Mouse (Mus musculus): ENCODE results near the gene Prr5. TPM values are rescaled to one million over a fixed set of nuclear protein-coding genes. Genes with fewer than 3 reads are reported as not detected.

The Prr5 gene
- total RNA-seq, 1 experiment from 2014 or later = 6.3 TPM

DNA sequence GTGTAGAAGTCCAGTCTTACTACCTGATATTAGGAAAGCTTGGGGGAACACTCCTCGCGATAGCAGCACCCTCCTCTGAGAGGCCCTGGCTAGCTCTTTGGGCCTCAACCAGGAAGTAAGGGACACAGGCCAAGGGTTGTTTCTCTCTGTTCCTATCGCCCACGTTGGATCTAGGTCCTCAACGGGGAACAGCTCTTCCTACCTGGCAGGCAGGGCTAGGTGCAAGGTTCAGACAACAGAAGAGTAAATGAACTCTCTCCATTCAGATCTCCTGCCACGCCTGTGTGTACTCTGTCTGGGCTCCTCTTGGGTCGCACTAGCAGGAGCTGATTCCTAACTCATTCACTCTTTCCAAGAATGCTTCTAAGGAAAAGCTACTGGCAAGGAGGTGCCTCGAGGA, 5.9 kb downstream of the Prr5 start:
- ATAC-seq (replicated peaks; ENCODE audit: low read depth, poor library complexity, severe bottlenecking) = no peak

- ATAC-seq (replicated peaks; ENCODE audit: low read depth, poor library complexity, severe bottlenecking) = no peak
Measured at GRCm38 (mm10) chr15:84677943-84678342, 8.5 kb downstream of the Prr5 start.

- ATAC-seq (replicated peaks; ENCODE audit: low read depth, poor library complexity, severe bottlenecking) = no peak
Measured at GRCm38 (mm10) chr15:84679090-84679489, 9.7 kb downstream of the Prr5 start.

GRCm38 (mm10) chr15:84679794-84680193, 10.4 kb downstream of the Prr5 start:
- no peak for ATAC-seq (replicated peaks; ENCODE audit: low read depth, poor library complexity, severe bottlenecking)

DNA sequence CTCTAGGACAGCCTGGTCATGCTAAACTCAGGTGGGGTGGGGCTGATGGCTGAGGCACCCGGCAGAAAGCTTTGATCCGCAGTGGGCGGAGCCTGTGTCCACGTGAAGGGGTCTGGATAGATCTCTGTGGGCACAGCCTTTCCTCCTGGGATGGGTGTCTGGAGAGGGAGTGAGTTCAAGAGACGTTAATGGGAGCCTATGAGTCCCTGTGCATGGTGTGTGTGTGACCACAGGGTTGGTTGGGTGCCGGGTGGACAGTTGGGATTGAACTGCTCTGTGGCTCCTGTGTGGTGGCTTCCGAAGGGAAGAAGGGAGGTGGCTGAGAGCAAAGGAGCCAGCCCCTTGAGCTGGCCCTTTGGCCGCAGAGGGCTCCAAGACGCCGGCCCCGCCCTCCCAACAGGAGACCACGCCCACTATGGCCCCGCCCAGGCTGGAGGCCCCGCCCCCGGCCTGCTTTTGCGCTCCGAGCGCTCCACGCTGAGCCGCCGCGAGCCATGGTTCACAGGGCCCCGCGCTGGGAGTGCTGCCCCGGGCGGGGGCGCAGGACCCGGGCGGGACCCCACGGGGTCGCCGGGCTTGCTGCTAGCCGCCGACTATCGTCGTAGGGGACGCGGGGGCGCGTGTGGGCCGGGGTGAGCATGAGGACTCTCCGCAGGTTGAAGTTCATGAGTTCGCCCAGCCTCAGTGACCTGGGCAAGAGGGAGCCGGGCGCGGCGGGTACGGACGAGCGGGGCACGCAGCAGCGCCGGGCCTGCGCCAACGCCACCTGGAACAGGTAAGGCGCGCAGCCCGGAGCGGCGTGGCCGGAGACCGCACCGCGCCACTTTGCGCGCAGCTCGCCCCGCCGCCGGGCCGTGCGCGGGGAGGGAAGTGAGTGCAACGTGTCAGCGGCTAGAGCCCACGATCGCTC, 11.4 kb downstream of the Prr5 start:
- ATAC-seq (replicated peaks; ENCODE audit: low read depth, poor library complexity, severe bottlenecking) = peak; percentile 57

- peak; percentile 8; the same call in 1 of the 2 replicates for ATAC-seq (replicated peaks; ENCODE audit: low read depth, poor library complexity, severe bottlenecking)
Measured at GRCm38 (mm10) chr15:84681455-84682193, 12.2 kb downstream of the Prr5 start.

DNA sequence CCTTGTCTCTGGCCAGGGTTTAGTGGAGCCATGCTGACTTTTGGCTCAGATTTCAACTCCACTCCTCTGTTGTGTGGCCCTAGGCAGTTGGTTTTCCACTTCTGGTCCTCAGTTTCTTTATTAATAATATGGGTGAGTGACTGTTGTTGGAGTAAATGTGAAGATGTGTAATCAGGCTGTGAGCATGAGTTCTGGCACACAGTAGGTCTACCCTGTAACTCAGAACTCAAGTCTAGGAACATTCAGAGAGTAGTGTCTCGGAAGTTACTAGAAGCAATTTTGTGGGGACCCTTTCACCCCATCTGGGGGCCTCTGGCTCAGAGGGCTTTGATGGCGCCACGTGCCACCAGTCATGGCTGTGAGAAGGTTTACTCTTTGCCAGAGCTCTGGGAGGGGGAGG, 12.8 kb downstream of the Prr5 start:
- ATAC-seq (replicated peaks; ENCODE audit: low read depth, poor library complexity, severe bottlenecking) = no peak

DNA sequence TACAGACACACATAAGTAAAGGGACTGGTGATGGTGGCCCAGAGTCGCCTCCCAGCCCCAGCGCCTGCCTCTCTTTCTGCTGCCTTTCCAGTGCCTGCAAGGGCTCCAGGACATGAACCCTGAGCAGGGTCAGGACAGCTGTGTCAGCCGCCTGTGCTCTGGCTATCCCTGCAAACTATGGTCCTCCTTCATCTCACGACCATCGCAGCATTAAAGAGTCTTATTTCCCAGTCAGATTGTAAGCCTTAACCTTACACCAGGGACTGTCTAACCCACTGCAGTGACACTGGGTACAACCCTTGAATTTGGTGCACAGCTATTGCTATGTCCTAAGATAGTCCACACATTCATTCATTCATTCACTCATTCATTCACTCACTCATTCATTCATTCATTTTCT, 13.4 kb downstream of the Prr5 start:
- no peak for ATAC-seq (replicated peaks; ENCODE audit: low read depth, poor library complexity, severe bottlenecking)

DNA sequence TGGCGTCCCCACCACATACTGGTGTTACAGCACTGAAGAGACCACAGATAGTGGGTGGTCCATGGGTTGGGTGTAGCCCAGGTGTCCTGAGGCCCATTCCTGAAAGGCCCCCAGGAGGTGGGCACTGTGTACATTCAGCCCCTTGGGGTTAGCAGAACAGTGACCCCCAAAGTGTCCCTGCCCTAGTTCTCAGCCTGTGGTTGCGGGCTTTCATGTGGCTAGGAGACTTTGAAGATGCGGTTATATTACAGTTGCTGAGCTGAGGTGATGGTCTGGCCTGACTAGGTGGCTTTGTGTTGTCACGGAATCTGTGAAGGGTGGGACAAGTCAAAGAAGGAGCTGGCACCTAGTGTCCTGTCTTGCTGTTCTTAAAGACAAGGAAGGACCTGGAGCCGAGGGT, 15.1 kb downstream of the Prr5 start:
- no peak for ATAC-seq (replicated peaks; ENCODE audit: low read depth, poor library complexity, severe bottlenecking)

DNA sequence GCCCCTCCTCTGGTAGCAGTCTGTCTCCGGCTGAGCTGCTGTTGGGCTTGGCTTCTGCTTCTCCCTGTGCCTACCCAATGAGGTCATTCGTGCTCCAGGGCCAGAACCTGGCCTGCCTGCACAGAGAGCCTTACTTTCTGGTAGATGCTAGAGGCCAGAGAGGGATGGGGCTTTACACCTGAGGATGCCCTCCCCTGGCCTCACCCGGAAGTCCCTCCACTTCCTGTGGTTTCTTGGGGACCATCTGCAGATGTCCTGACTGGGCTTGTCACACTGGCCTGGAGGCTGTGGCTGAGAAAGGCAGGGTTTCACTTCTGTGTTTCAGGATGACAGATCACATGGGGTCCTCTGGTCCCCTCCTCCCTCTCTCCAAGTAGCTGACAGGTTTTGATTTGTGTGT, 16.0 kb downstream of the Prr5 start:
- ATAC-seq (replicated peaks; ENCODE audit: low read depth, poor library complexity, severe bottlenecking) = peak; percentile 78

DNA sequence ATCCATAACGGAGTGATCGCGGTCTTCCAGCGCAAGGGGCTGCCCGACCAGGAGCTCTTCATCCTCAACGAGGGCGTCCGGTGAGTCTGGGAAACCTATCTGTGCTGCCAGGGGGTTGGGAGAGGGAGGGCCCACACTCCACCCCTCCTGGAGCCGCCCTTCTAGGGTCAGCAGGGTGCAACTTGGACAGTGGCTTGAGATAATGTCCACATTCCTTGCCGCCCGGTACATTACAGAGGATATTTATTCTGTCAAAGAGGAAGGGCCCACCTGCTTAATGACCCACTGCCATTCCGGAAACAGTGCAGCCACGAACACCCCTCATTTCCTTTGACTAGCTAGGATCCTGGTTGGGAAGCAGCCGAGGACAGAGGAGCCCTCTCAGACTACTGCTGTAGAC, 18.5 kb downstream of the Prr5 start:
- no peak for ATAC-seq (replicated peaks; ENCODE audit: low read depth, poor library complexity, severe bottlenecking)

GRCm38 (mm10) chr15:84689356-84689755, 19.9 kb downstream of the Prr5 start:
- no peak for ATAC-seq (replicated peaks; ENCODE audit: low read depth, poor library complexity, severe bottlenecking)

GRCm38 (mm10) chr15:84691513-84691912, 22.1 kb downstream of the Prr5 start:
- no peak for ATAC-seq (replicated peaks; ENCODE audit: low read depth, poor library complexity, severe bottlenecking)

GRCm38 (mm10) chr15:84692645-84693044, 23.2 kb downstream of the Prr5 start:
- no peak for ATAC-seq (replicated peaks; ENCODE audit: low read depth, poor library complexity, severe bottlenecking)

- no peak for ATAC-seq (replicated peaks; ENCODE audit: low read depth, poor library complexity, severe bottlenecking)
Measured at GRCm38 (mm10) chr15:84696021-84696420, 26.6 kb downstream of the Prr5 start.

- ATAC-seq (replicated peaks; ENCODE audit: low read depth, poor library complexity, severe bottlenecking) = peak; percentile 20
Measured at GRCm38 (mm10) chr15:84697611-84698011, 28.2 kb downstream of the Prr5 start.

GRCm38 (mm10) chr15:84698189-84698588, 28.8 kb downstream of the Prr5 start:
- no peak for ATAC-seq (replicated peaks; ENCODE audit: low read depth, poor library complexity, severe bottlenecking)

DNA sequence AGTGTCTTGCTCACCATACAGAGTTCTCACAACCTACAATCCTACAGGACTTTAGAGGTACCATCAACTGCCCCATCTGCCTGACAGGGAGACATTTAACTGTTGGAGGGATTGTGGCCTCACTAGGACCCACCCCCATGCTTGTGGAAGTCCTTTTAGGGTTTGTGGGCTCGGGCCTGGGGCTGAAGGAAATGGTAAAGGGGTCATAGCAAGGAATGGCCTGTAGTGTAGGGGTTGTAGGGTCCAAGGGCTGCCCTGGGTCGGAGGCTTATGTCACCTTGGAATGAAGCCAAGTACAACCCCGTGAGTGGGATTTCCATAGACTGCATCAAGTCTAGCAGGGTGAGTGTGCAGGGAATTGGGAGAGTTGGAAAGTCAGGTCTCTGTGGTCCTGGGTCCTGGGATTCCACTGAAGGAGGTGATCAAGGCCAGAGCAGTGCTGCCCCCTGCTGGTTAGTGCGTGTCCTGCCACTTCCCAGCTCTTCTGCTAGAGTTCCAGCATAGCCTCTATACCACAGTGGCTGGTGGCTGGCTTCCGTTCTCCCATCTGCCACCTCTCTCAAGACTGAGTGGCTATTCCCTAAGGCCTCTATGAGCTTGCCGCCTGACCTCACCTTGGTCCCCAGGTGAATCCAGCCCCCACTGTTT, 30.9 kb downstream of the Prr5 start:
- peak; percentile 76 for ATAC-seq (replicated peaks; ENCODE audit: low read depth, poor library complexity, severe bottlenecking)

DNA sequence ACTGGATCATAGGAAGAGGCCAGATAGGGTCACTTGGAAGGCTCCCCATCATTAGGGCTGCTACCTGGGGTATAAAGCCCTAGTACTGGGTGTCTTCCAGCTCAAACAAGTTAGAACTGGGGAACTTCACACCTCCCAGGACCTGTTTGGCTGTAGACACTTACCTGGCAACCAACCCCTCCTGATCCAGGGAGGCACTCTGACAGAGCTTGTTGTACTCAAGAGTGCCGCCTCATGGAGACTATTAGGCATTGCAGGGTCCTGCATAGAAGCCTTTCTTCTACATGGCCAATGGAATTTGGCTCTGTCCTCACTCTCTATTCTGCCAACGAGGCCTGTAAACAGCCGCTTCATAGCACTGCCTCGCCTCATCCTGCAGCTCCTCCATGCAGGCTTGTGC, 32.5 kb downstream of the Prr5 start:
- ATAC-seq (replicated peaks; ENCODE audit: low read depth, poor library complexity, severe bottlenecking) = peak; percentile 61

DNA sequence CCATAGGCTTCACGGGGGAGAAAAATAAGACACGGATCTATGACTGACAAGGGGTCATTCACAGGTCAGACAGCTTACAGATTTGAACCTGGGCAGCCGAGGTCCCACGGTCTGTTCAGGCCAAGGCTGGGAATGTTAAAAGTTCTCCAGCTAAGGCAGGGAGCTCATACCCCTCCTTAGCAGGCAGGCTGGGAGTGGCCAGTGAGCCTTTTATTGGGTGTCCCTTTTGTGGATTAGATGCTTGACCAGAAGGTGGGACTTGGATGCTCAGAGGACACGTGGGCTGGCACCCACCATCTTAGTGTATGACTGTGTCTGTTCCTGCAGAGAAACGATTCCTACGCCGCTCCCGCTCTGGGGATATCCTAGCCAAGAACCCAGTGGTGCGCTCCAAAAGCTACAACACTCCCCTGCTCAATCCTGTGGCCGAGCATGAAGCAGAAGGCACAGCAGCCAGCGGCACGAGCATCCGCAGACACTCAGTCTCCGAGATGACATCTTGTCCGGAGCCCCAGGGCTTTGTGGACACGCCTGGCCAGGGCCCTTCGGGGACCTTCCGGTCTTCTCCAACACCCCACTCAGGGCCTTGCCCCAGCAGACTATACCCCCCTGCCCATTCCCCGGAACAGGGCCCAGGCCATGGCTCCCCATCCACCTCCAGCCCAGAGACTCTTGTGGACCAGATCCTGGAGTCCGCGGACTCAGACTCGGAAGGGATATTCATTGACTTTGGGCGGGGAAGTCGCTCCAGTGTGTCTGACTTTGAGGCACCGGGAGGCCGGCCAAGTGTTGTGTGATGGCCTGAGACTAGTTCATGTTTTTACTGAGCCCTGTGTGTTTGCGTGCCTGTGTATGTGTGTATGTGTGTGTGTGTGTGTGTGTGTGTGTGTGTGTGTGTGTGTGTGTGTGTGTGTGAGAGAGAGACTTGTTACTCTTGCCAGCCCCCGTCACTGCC, 33.2 kb downstream of the Prr5 start:
- ATAC-seq (replicated peaks; ENCODE audit: low read depth, poor library complexity, severe bottlenecking) = no peak

Measured in common myeloid progenitor, adult 5-6 weeks (primary cell).